Mouse (Mus musculus) intestine, embryonic 16.5 days (tissue): ENCODE data around the gene Creb5. TPM values are rescaled to one million over a fixed set of nuclear protein-coding genes. Genes with fewer than 3 reads are reported as not detected.

ENCODE experiments used
- ATAC-seq: fragments of 200-750 bp; cut with Nextera tagmentation; 2 replicates; pipeline ENCODE4 v1.8.0; 2017; ENCODE audit warnings: moderate TSS enrichment, moderate library complexity
- H3K27ac ChIP-seq: fragments of 300-500 bp; sonication (generic); 2 replicates; pipeline ENCODE4 v1.5.1; 2014; ENCODE audit warnings: mild to moderate bottlenecking, low read length
- H3K27me3 ChIP-seq: fragments of 300-500 bp; sonication (generic); replicated peaks from 2 replicates; pipeline ENCODE4 v1.6.1; 2014; ENCODE audit warnings: low read length, control low read depth, mixed read lengths; ENCODE audit not compliant: control insufficient read depth, insufficient read depth
- H3K36me3 ChIP-seq: fragments of 300-500 bp; sonication (generic); 2 replicates; pipeline ENCODE4 v1.6.1; 2014; ENCODE audit warnings: low read length, control low read depth; ENCODE audit not compliant: control insufficient read depth, insufficient read depth
- H3K4me1 ChIP-seq: fragments of 300-500 bp; sonication (generic); 2 replicates; pipeline ENCODE4 v1.6.1; 2014; ENCODE audit warnings: low read length, control low read depth, mixed read lengths; ENCODE audit not compliant: control insufficient read depth, insufficient read depth
- H3K4me2 ChIP-seq: fragments of 300-500 bp; sonication (generic); 2 replicates; pipeline ENCODE4 v1.6.1; 2014; ENCODE audit warnings: low read depth, low read length, control low read depth
- H3K4me3 ChIP-seq: fragments of 300-500 bp; sonication (generic); 2 replicates; pipeline ENCODE4 v1.5.1; 2014; ENCODE audit warnings: mild to moderate bottlenecking, low read length
- H3K9ac ChIP-seq: fragments of 300-500 bp; sonication (generic); 2 replicates; pipeline ENCODE4 v1.6.1; 2014; ENCODE audit warnings: low read depth, low read length
- H3K9me3 ChIP-seq: fragments of 300-500 bp; sonication (generic); 2 replicates; pipeline ENCODE4 v1.6.1; 2016; ENCODE audit warnings: low read length, control low read depth; ENCODE audit not compliant: control insufficient read depth
- WGBS: fragments of 180-500 bp; shearing (Covaris S2); extraction: QIAGEN DNeasy Blood & Tissue Kit; methylation state at CpG from one replicate; pipeline ENCODE4 v1.1.7; 2014; 5-methylcytosine and 5-hydroxymethylcytosine counted together
- polyA plus RNA-seq: library from polyadenylated mRNA; unstranded; fragments of >200 nt; fragmentation: Nextera tagmentation; extraction: Ambion mirVana; gene quantifications from 2 replicates; pipeline ENCODE4 v1.2.1, GENCODE M21; 2015

Gene Creb5
- polyA plus RNA-seq, 1 experiment from 2014 or later = 4.1 TPM

DNA sequence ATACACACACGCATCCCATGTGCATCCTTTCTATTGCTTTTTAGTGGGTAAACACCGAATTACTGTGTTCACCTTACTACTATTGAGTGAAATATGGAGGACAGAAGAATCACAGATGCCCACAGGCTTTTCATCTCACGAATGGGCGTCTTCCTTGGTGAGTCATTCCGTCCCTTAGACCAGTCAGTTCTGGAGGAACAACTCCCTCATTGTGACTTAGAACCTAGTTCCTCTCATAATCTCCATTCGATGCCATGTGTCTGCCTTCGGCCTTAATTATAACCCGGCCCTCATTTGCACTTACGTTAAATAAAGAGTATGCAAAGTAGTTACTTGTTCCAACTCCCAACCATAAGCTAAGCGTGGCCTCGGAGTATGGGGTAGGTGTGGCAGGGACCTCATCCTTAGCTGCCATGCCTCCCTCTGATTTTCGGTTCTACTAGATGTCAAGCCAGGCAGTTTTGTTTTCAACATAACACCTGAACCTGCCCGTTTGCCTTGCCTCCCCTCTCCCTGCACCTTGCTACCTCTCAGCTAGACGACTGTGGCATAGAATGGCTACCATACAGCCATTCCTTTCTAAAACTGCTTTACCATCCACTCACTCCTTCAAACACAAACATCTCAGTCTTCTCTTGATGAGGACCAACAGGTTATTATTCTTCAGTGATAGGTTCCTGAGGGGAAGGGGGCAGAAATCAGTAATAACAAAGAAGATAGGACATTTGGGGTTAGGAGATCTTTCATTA, 422.8 kb downstream of the Creb5 start:
- Histone ChIP-seq H3K9ac (no peak overlapping the region), H3K9me3 (no peaks in the 10 kb centered on the region), H3K27me3 (no peaks in the 10 kb centered on the region), H3K27ac (no peak overlapping the region), H3K4me3 (no peak overlapping the region), H3K36me3 (no peaks in the 10 kb centered on the region), H3K4me1 (no peaks in the 10 kb centered on the region; the same call in 1 of the 2 replicates), H3K4me2 (no peak overlapping the region)
- 89% methylated on average over 14 of the region's 14 CpGs for WGBS
- ATAC-seq = no peak

DNA sequence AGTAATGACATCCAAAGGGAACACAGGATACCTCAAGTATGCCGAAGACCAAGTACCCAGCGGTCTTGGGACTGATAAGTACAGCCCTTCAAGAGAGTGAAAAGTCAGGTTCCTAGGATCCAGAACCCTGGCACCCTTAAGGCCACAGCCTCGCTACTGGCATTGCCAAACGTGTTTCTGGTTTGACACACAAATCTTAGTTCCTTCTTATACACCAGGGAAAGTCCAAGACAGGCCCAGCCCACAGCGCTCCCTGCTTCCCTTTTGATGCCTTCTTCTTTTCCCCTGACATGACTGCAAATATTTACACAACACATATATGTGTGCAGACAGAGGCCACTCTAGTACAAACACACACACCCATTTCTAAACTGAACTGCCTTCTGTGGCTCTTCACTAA, 423.5 kb downstream of the Creb5 start:
- Histone ChIP-seq H3K4me2 (no peak overlapping the region), H3K9ac (no peak overlapping the region), H3K36me3 (no peaks in the 10 kb centered on the region), H3K27me3 (no peaks in the 10 kb centered on the region), H3K9me3 (no peaks in the 10 kb centered on the region), H3K4me3 (no peak overlapping the region), H3K4me1 (no peaks in the 10 kb centered on the region; the same call in 1 of the 2 replicates), H3K27ac (no peak overlapping the region)
- 53% methylated on average over 5 of the region's 5 CpGs for WGBS
- ATAC-seq = no peak

DNA sequence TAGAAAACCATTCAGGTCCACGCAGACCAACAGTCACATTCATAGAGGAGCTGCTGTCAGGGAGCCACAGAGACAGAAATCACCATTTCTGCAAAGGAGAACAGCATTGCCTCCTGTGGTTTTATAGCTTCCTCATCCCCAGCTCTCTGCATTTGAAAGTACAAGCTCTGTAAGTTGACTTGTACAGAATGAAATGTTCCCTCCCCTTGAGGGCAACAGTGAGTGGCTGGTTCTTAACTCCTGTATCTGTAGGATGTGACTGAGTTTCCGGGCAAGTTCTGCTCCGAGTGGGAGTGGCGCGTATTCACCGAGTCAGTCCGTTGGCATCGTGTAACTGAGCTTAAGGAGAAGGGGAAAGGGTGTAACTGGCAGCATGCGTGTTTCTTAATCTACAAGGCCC, 426.1 kb downstream of the Creb5 start:
- no peak overlapping the region for H3K27ac ChIP-seq
- H3K9ac ChIP-seq = no peak overlapping the region
- H3K4me1 ChIP-seq = no peaks in the 10 kb centered on the region; the same call in 1 of the 2 replicates
- no peaks in the 10 kb centered on the region for H3K27me3 ChIP-seq
- ATAC-seq = no peak
- no peak overlapping the region for H3K4me2 ChIP-seq
- H3K36me3 ChIP-seq = no peaks in the 10 kb centered on the region
- no peak overlapping the region for H3K4me3 ChIP-seq
- WGBS = 83% methylated on average over 9 of the region's 9 CpGs
- no peaks in the 10 kb centered on the region for H3K9me3 ChIP-seq

DNA sequence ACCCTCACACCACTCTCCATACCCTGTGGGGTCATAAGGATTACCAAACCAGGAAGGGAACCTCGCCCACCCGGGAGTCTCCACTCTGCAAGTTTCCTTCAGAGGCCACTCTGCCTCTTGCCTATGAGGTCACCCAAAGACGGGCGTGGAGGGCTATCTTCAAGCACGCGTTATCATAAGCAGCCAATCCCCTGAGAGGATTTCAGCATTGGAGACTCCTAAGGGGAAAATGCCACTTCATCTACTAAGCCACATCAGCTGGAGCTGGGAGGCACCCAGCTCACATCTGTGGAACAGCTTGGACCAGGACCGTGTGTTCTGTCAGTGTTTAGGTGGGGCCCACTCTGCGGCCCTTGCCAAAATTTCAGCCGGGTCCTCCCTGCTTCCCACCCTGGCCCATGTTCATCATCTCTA, 427.8 kb downstream of the Creb5 start:
- no peak for ATAC-seq
- Histone ChIP-seq H3K27me3 (no peaks in the 10 kb centered on the region), H3K9me3 (no peaks in the 10 kb centered on the region), H3K27ac (no peak overlapping the region), H3K4me3 (no peak overlapping the region), H3K36me3 (no peaks in the 10 kb centered on the region), H3K4me2 (no peak overlapping the region), H3K9ac (no peak overlapping the region), H3K4me1 (no peaks in the 10 kb centered on the region; the same call in 1 of the 2 replicates)
- WGBS = 79% methylated on average over 9 of the region's 9 CpGs

DNA sequence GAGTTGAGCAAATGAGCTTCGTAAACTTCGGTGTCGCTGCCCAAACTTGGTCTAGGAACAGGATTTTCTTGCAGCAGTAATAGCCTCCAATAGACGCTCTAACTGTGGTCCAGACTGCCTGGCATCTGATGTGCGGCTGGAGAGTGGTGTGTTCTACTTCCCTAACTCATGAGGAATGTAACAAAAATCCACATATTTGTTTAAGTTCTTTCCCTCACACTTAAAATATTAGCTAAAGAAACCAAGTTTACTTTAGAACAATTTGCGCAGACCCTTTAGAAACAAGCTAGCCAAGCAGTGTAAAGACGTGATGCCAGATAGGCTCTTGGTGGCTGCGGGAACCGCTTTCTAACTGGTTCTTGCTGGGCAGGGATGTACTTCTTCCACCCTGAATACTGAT, 428.9 kb downstream of the Creb5 start:
- Histone ChIP-seq H3K27me3 (no peaks in the 10 kb centered on the region), H3K4me2 (no peak overlapping the region), H3K4me3 (no peak overlapping the region), H3K9ac (no peak overlapping the region), H3K9me3 (no peaks in the 10 kb centered on the region), H3K4me1 (no peaks in the 10 kb centered on the region; the same call in 1 of the 2 replicates), H3K36me3 (no peaks in the 10 kb centered on the region), H3K27ac (no peak overlapping the region)
- ATAC-seq = no peak
- WGBS = 69% methylated on average over 9 of the region's 9 CpGs

GRCm38 (mm10) chr6:53720009-53720408, 432.9 kb downstream of the Creb5 start:
- no peak for ATAC-seq
- no peak overlapping the region for H3K9ac ChIP-seq
- no peak overlapping the region for H3K4me2 ChIP-seq
- no peak overlapping the region for H3K4me3 ChIP-seq
- H3K4me1 ChIP-seq = no peaks in the 10 kb centered on the region
- H3K27ac ChIP-seq = no peak overlapping the region
- H3K9me3 ChIP-seq = no peaks in the 10 kb centered on the region
- no peaks in the 10 kb centered on the region for H3K36me3 ChIP-seq
- no peaks in the 10 kb centered on the region for H3K27me3 ChIP-seq
- WGBS = 84% methylated on average over 3 of the region's 3 CpGs

DNA sequence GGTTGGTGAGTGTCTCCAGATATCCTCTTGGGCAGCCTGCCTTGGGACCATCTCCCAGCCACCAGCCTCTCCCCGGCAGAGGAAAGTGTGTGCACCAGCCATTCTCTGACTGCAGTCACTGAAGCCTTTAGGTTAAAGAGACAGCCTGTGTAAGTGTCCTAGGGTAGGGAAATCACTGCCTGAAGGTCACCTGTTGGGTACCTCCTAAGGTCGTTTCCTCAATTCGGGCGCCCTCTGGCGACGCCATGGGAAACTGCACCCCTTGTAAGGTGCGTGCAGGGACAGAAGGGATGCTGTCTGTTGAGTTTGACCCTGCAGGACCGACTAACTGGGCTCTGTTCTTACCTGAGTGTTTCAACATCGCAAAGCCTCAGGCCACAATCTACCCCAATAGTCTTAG, 434.5 kb downstream of the Creb5 start:
- H3K27me3 ChIP-seq = no peaks in the 10 kb centered on the region
- no peak for ATAC-seq
- whole genome bisulfite sequencing = 12% methylated on average over 9 of the region's 9 CpGs
- H3K4me1 ChIP-seq = no peaks in the 10 kb centered on the region
- H3K4me2 ChIP-seq = no peak overlapping the region
- H3K9ac ChIP-seq = no peak overlapping the region
- H3K36me3 ChIP-seq = no peaks in the 10 kb centered on the region
- H3K9me3 ChIP-seq = no peaks in the 10 kb centered on the region
- no peak overlapping the region for H3K4me3 ChIP-seq
- no peak overlapping the region for H3K27ac ChIP-seq

DNA sequence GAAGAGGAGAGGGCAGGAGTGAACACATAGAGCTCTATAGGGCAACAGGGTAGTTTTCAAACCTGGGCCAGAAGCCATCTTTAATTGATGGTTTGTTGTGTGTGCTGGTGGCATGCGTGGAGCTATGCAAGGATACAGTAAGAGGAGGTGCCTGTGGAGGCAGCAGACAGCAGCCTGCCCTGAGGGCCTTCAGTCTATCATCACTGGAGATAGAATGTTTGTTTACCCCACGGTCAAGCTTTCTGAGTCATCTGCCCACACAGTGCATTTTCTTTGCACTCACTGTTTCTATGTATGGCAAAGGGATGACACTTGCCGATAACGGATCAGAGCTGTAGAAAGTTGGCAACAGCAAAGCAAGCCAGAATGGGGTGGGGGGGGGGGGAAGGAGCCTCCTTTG, 435.6 kb downstream of the Creb5 start:
- WGBS = 83% methylated on average over 4 of the region's 4 CpGs
- Histone ChIP-seq H3K9ac (no peak overlapping the region), H3K36me3 (no peaks in the 10 kb centered on the region), H3K4me3 (no peak overlapping the region), H3K9me3 (no peaks in the 10 kb centered on the region), H3K27ac (no peak overlapping the region), H3K27me3 (no peaks in the 10 kb centered on the region), H3K4me1 (no peaks in the 10 kb centered on the region), H3K4me2 (no peak overlapping the region)
- ATAC-seq = no peak

DNA sequence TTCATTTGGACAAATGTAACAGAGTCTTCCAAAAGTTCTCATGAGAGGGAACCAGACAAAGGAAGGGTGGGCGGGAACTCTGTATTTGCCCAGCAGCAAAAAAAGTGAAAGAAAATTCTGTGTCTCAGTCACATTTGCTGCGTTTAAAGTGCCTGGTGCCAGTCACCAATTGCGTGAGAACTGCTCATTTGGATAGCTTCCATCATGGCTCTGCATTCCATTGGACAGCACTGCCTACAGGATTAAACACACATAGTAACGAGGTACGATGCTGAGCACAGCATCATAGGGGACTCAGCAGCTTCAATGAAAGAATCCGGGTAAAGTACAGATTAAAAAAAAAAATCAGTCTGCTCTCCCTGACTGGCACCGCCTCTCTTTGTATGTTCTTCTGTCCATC, 443.4 kb downstream of the Creb5 start:
- Histone ChIP-seq H3K4me3 (no peak overlapping the region), H3K4me1 (0 out of 2 replicates have a peak, but pooled peaks cover 2% of the 10 kb centered on the region), H3K4me2 (no peak overlapping the region), H3K9ac (no peak overlapping the region), H3K9me3 (no peaks in the 10 kb centered on the region), H3K27ac (no peak overlapping the region), H3K27me3 (no peaks in the 10 kb centered on the region), H3K36me3 (no peaks in the 10 kb centered on the region)
- WGBS = 80% methylated on average over 7 of the region's 7 CpGs
- no peak for ATAC-seq
